Mouse (Mus musculus) frontal cortex, adult 2 months (tissue): ENCODE measurements around the gene Tgfb1. TPM values are rescaled to one million over a fixed set of nuclear protein-coding genes. Genes with fewer than 3 reads are reported as not detected.

ENCODE experiments used
- DNase-seq, 2 experiments: peaks; one replicate each; pipeline ENCODE4 v3.0.0; 2022; ENCODE audit warnings: low spot score in 1 of 2; ENCODE audit errors: extremely low spot score in 1 of 2
- polyA plus RNA-seq: library from polyadenylated mRNA; depleted of rRNA; stranded (reverse); fragments of >200 nt; gene quantifications from 2 replicates; pipeline ENCODE4 v1.2.3, GENCODE M21; 2012

Gene Tgfb1
- polyA plus RNA-seq, 1 experiment: 7.0 TPM

DNA sequence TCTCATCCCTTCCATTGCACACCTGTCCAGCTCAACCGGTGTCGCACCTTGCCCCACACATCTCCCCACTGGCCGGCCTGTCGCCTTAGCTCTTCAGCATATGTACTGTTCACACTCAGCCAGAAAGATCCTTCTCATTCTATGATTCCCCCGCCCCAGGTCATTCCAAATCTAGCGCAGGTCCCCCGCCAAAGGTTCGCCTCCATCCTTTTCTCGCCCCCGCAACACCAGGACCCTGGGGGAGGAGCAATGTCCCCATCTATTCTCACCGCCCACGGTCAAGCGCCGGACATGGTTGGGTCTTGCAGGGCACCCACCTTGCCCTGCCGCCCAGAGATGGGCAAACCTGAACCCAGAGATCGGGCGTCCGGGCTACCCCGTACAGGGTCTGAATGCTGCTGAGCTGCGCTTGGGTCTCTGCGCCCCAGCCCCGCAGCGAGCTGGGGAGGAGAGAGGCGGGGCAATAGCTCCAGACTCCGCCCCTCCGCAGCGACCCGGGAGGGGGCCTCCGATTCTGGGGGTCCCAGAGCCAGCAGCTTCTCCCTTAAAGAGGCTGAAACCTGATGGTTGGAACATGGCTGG is 12.0 kb upstream of the Tgfb1 start, which contains the start of gene Tmem91:
Gene Tmem91, minus strand, starts transcription at position 448 of the 582 bp plus-strand sequence.
- no peak for DNase-seq

DNA sequence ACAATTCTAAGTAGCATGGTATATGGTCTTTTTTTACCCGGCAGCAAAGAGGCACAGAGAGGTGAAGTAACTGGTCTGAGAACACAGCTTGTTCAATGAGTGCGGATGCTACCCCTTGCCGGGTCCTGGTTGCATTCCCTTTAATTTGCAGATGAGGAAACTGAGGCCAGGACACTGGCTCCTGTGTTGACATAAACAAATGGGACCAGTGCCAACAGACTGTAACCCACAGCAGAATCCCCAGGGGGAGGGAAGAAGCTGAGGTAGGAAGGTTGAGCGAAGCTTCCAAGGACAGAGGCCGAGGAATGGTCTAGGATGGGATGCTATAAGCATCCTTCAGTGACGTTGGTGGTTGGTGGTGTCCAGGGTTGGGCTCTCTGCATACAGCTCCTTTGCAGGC is 11.4 kb upstream of the Tgfb1 start:
- DNase-seq: no peak

DNA sequence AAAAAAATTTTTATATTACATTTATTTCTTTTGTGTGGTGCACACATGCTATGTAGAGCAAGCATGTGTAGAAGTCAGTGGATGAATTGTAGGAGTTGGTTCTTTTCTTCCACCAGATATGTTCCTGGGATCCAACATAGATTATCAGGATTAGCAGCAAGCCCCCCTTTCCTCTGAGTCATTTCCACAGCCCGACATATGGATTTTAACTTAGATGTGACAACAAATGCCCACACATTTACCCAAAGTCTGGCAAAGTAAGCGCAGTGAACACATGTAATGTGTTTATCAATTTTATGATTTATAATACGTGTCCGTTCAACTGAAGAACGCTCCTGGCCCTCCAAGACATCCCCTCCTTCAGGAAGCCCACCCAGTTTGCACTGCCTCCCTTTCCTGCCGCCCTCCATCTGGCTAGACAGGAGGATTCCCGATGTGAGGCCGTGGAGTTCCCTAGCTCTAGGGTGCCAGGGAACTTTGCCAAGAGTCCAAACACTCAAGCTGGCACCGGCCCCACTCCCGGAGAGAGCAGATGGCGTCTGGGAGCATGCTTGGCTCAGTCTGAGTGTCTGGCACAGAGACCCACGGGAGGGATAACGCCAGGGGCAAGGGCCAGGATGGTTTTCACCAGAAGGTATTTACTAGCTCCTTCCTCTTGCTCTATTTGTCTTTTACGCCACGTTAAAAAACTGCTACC is 10.6 kb upstream of the Tgfb1 start:
- peak; percentile 86 to 96 for DNase-seq

DNA sequence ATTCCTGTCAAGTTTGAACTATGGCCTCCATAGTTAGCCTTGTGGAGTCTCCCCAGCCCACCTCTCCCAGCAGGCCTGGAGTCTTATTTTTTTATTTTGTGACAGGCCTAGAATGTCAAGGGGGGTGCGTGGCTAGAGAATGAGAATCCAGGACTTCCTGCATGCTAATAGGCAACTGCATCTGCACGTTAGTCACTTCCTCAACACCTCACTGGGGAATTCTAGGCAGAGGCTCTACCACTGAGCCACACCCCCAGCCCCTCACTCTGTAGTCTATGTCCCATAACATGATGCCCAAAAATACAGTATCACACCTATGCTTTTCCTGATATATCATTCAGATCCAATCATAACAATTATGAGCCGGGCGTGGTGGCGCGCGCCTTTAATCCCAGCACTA is 9.8 kb upstream of the Tgfb1 start:
- no peak for DNase-seq

GRCm38 (mm10) chr7:25679971-25680370 is 6.8 kb upstream of the Tgfb1 start:
- no peak for DNase-seq

DNA sequence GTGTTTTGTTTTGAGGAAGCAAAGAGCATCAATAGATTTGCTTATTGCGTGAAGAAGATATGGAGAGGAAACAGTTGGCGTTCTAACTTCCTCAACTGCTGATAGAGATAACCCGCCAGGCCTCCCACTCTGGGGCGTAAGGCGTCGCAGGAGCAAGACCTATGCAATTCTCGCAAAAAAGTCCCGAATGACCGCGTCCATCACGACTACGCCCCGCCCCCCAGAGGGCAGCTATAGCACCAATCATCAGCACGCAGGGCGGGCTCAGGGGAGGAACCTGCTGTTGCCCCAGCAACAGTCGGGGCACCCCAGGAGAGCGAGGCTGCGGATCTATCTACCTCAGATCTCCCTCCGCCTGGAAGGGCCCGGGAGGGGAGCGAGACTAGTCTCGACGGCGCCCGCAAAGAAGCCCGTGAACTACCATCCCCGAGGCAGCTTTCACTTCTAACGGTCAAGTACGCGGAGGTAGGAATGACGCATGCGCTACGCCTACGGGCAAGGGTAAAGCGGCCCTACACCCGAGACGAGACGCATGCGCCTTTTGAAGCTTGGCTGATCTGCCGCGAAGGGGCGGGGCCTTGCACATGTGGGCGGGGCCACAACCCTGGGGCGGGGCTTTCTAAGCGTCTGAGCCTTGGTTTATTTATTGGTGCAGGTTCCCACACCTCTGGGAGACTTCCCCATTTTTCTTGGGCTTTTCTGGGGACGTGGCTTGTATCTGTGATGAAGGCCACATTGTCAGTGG is 6.1 kb upstream of the Tgfb1 start, which contains the start of gene B9d2:
Gene B9d2, plus strand, starts transcription at position 267 of the 745 bp plus-strand sequence.
- DNase-seq: peak; percentile 92 to 96

DNA sequence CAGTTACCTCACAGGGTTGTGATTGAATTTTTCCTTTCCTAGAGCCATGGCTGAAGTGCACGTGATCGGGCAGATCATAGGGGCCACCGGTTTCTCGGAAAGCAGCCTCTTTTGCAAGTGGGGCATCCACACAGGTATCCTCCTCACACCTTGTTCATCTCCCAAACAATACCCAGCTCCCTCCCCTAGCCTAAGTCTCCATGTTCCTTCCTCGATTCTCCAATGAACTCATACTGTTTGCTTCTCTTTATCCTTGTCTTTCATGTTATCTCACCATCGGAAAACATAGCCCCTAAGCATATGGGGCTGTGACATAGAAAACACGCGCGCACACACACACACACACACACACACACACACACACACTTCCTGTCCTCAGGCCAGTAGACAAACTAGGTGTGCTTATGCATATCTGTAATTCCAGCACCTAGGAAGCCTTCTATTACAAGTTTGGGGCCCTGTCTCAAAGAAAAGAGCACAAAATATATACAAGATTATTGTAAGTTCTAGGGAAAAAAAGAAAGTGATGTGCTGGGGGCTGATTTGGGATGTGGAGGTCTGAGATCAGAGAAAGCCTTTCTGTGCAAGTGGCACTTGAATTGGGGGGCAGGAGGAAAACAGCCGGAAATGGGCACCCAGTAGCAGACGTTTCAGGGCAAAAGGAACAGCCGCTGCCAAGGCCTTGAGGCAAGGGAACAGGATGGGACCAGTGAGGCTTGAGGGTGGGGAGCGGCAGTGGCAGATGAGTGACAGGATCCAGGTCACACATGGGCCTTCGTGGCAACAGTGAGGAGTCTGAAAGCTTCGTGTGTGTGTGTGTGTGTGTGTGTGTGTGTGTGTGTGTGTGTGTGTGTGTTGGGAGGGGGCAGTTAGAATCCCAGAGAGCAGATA is 5.2 kb upstream of the Tgfb1 start:
- DNase-seq: no peak

DNA sequence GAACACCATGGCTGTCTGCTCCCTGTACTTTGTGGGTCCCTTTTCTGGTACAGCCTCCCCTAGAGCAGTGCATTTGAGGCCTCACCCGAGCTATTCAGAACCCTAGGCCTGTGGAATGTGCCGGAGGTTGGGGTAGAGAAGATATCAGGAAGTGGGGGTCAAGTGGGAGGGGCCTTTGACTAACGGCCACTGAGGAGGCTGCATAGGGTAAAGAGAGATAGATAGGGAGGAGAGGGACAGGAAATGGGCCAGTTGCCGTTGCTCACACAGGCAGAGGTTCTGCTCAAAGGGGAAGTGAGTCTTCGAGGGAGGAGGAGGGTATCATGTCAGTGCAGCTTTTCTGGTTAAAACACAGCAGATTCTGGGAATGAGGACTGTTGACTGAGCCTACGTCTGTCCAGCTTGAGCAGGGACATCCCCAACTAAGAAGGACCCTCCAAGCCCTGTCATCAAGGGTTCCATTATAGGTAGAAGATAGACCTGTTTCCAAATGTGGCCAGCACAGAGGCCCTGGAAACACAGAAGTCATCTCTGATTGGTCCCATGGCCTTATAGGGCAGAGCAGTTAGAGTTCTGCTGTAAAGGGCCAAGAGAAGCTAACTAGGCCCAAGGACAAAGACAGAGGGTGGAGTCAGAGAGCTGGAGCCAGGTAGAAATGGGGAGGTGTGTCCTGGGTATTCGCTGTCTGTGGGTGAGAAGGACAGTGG is 3.2 kb upstream of the Tgfb1 start:
- DNase-seq: no peak

- no peak for DNase-seq
These were observed 2.1 kb upstream of the Tgfb1 start for GRCm38 (mm10) chr7:25684659-25685058.

DNA sequence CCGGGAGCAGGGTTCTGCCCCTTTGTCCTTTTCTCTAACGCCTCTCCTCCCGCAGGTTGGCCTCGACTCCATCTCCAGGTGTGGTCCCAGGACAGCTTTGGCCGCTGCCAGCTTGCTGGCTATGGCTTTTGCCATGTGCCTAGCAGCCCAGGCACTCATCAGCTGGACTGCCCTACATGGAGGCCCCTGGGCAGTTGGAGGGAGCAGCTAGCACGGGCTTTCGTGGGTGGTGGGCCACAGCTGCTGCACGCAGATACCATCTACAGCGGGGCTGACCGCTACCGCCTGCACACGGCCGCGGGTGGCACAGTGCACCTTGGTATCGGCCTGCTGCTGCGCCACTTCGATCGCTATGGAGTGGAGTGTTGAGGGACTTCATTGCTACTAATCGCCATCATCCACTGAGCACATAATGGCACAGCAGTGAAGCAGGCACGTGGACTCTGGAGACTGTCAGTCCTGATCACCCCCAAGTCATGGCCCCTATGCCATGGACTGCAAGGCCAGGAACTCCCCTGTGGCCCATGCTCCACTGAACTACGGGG is 804 bp upstream of the Tgfb1 start:
- DNase-seq: no peak

DNA sequence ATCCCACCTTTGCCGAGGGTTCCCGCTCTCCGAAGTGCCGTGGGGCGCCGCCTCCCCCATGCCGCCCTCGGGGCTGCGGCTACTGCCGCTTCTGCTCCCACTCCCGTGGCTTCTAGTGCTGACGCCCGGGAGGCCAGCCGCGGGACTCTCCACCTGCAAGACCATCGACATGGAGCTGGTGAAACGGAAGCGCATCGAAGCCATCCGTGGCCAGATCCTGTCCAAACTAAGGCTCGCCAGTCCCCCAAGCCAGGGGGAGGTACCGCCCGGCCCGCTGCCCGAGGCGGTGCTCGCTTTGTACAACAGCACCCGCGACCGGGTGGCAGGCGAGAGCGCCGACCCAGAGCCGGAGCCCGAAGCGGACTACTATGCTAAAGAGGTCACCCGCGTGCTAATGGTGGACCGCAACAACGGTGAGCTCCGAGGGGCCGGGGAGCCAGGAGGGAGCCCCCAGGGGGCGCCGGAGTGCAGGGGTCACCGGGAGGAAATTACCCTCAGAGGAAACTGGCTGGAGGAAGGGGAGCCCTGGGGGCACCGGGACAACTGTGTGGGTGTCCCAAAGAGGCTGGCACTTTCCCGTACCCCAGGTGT is 1.1 kb downstream of the Tgfb1 start:
- DNase-seq: no peak

GRCm38 (mm10) chr7:25688810-25689586 is 2.2 kb downstream of the Tgfb1 start:
- DNase-seq: no peak

DNA sequence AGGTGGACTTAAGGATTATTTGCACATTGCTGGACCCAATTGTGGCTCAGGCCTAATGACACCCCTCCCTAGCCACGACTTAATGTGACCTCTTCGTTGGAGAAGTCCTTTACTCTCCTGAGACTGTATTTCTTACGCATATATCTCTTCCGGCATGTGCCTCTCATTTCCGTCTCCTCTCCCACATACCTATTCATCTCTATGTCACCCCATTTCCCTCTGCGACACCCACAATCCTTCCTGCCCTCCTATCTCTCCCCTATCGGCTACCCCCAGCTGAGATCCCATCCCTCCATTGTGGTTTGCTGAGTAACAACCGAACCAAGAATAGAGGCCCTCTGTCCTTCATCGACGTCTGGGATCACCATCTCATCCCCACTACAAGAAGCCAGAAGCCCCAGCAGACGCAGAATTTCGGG is 2.8 kb downstream of the Tgfb1 start:
- no peak for DNase-seq

GRCm38 (mm10) chr7:25690051-25690450 is 3.2 kb downstream of the Tgfb1 start:
- no peak for DNase-seq

DNA sequence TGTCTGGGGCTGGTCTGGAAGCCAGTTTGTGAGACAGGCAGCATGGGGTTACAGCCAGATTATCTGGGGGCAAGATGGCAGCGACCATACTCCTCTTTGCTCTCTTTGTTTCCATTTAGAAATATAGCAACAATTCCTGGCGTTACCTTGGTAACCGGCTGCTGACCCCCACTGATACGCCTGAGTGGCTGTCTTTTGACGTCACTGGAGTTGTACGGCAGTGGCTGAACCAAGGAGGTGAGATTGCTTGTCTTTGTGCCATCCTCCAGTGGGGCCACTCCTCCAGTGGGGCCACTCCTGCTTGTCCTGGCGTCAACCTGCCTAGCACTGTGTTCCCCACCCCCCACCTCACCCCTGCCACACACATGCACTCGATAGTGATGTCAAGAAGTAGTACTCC is 7.3 kb downstream of the Tgfb1 start:
- DNase-seq: no peak

DNA sequence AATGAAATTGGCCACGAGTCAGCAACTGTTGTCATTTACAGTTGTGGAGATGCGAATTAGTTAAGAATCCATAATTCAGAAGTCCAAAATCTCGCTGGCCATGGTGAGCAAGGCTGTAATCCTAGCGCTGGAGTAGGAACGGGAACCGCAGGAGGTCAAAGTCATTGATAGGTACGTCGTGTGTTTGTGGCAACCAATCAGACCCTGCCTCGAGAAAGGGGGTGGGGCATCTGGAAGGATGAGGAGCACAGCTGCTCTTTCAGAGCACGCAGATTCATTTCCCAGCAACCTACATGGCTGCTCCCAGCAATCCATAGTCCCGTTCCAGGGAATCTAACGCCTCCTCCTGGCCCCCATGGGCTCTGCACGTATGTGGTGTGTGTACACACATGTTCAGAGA is 13.0 kb downstream of the Tgfb1 start:
- DNase-seq: no peak

GRCm38 (mm10) chr7:25700732-25701131 is 13.9 kb downstream of the Tgfb1 start:
- DNase-seq: no peak

DNA sequence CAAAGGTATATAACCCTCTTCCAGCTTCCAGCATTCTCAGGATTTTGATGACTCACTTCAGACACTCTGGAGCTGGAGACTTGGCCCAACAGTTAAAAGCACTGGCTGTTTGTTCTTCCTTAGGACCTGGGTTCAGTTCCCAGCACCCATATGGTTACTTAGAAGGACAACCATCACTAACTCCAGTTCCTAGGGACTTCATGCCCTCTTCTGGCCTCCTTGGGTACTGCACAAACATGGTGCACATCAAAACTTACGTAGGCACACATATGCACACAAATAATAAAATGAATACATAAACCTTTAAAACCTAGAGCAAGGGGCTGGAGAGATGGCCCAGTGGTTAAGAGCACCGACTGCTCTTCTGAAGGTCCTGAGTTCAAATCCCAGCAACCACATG is 15.5 kb downstream of the Tgfb1 start:
- no peak for DNase-seq
